Mouse (Mus musculus) induced T-regulatory cell, adult 2 months (primary cell): ENCODE measurements around the gene Hmgn3.

ENCODE experiments used
- DNase-seq: peaks from one replicate; pipeline ENCODE4 v3.0.0-alpha.2; 2012; ENCODE audit warnings: low read depth

Gene Hmgn3

DNA sequence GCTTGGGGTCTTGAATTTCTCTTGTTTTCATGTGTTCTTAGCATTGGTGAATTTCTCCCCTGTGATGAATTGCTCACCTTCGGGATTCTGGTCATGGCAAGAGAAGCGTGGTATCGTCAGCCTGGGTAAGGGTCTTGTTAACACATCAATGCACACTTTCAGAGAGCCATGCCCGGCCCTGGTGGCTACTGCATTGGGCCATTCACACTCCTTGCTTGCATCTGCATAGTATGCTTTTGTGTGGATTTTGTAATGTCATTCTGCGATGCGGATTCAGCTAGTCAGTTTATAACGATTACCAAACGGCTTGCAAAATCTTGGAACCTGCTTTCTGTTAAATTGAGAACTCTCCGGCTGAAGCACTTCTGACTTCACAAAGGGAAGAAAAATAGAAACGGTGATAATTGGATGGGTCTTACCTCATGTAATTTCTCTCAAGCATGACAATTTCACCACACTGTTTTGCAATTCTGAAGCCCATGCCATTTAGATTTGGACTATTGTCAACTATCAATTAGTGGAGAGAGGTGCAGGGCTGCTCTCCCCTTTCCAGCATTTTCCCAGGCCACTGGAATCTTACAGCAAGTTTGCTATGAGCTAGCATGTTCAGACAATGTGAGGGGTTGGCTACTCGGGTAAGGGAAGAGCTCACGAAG is 47.7 kb downstream of the Hmgn3 start:
- DNase-seq = no peak

DNA sequence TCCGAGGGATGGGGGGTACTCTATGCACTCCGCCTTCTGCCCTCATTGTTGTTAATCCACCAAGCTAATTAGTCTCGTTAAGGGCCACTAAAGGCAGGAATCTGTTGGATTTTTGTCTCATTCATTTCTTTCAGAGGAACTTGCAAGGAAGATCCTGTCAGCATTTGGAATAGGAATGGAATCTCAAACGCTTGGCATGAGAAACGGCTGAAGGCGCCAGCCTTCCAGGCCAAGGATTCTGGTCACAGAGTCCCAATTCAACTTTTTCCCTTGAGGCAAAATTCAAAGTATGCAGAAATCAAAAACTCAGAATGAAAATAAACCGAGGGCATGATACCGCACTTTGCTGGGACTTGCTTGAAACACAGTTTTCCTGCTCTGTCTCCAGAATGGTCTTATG is 48.7 kb downstream of the Hmgn3 start:
- DNase-seq = no peak

DNA sequence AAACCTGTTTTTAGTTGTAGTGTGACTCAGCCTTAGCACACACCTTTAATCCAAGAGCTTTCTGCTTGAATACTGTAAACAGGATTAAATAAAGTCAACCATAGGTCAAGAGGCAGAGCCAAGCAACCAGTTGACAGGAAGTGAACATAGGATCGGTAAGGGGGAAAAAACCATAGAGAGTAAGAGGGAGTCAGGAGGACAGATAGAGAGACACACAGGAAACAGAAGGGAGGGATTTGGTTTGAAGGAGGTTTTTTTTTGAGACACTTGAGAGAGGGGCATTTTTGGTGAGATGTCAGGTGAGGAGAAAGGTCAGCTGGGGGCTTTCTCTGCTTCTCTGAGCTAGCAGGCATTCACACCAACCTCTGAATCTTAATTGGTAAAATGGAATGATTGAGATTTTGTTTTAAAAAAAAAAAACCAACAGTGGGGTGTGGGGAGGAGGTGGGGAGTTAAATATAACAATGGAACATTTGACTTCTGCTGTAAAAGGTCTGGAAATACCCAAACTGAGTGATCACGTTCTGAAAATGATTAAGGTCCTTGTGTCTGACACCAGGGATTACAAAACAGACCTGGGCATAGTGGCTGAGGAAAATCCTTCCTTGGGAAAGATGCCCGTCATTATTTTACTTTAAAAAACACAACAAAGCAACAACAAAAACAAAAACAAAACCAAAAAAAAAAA is 51.7 kb downstream of the Hmgn3 start:
- peak; percentile 3 for DNase-seq

DNA sequence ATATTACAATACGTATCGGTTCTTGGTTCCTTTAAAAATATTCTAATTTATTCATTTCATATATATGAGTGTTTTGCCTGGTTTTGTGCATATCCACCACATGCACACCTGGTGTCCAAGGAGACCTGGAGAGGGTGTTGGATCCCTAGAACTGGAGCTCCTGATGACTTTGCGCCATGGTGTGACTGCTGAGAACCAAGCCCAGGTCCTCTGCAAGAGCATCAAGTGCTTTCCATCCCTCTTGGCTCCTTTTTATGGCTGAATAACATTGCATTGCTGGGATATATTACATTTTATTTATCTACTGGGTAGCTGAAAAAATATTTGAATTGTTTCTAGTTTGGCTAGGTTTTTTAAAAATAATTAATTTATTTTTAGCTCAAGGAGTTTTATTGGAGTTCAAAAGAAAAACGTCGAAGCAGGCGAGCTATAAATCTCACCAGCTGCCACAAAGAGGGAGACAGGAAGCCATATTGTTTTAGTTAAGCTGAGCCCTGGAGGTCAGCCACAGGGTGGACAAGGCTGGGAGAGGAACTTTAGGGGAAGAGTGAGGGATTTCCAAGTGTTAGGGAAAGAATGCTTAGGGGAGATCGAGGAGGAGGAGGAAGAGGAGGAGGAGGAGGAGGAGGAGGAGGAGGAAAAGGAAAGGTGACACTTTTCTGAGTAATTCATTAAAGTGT is 62.6 kb downstream of the Hmgn3 start:
- DNase-seq = no peak

DNA sequence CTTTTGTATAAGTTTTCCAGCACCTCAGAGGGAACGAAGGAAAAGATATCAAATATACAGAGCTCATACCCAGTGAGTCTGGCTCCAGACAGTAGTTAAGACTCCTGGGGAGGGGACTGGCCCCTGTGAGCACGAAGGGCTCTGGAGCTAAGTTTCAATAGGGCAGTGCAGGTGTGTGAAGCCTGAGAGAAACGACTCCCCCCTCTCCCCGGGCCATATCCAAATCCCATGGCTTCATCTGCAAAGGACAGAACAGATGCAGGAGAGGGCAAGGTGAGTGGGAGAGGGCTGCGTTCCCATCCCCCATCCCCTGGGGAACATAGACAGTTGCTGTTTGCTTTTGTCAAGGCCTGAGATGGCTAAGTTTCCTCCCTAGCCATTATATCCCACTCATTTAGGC is 63.4 kb downstream of the Hmgn3 start:
- no peak for DNase-seq

DNA sequence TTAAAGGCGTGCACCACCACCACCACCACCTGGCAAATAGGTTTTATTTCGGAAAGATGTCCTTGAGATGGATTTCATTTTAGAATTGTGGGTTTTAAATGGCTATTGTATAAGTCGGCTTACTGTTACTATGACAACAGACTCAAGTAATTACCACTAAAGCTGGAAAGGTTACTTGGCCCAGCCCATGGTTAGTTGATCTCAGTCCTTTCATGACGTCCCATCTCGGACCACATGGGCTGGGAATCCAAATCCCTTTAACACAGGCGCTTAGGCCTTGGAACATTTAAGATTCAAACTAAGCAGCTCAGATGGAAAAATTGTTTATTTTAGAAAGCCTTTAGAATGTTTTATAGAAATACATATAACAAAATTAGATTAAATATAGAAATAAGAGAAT is 64.2 kb downstream of the Hmgn3 start:
- DNase-seq = no peak

DNA sequence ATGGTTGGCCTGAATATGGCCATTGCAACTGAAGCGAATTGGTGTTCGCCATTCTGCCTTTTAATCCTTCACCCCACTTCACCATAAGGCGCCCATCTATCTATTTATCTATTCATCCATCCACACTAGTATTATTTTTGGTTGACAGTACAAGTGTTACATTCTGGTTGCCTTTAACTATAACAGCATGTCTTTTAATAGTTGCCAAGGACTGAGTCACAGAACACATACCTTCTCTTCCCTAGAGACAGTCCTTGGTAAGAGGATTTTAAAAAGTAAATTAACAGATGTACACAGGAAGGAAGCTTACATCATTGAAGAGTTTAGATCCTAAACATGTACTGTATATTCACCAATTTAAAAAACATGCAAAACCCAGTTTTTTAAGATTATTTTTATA is 66.8 kb downstream of the Hmgn3 start:
- no peak for DNase-seq

DNA sequence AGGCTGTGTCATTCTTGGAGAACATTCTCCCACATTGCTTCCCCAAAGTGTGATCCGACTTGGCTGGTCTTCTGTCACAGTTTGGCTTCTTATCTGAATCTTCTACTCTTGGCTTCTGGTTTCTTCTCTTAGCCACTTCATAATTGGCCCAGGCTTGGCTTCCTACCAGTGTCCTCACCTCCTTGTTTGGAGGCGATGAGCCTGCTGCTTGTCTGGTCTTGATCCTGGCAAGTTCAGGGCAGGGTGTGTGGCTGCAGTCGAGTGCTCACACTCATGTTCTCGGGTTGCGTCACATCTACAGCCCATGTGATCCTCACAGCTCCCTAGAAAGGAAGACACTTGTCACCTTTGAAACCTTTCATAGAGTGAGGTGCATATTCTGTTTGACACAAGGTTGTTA is 78.2 kb downstream of the Hmgn3 start:
- DNase-seq = no peak

DNA sequence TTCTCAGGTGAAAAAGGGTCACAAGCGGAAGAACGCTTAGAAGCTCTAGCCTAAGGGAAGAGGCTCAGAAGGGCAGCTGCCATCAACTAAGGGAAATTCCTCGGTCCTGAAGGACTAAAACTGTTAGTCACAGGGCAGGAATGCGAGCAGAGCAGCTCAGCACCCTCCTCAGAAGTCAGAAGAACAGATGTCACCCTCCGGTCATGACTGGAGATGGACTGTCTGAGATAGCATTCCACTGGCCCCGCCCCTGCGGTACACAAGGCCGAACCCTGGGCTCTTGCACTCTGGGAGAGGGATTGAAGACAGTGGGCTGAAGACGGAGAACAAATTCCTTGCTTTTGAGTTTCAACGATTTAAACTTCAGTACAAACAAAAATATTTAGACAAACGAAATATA is 85.2 kb downstream of the Hmgn3 start:
- no peak for DNase-seq
